Mouse (Mus musculus) forebrain, embryonic 13.5 days (tissue): ENCODE data around the gene Nsun2. TPM values are rescaled to one million over a fixed set of nuclear protein-coding genes. Genes with fewer than 3 reads are reported as not detected.
"Not testable (repeated sequence)": the region's sequence is repeated elsewhere in the genome, so short reads cannot be mapped to it uniquely, and the experiment has no call there.

ENCODE experiments used
- ATAC-seq: fragments of 200-750 bp; cut with Nextera tagmentation; 2 replicates; pipeline ENCODE4 v1.8.0; 2017
- H3K27ac ChIP-seq: fragments of 300-500 bp; sonication (generic); 2 replicates; pipeline ENCODE4 v1.5.1; 2015; ENCODE audit warnings: inconsistent platforms, mild to moderate bottlenecking, moderate library complexity
- H3K27me3 ChIP-seq: fragments of 300-500 bp; sonication (generic); 2 replicates; pipeline ENCODE4 v1.6.1; 2015; ENCODE audit warnings: mild to moderate bottlenecking, inconsistent platforms
- H3K36me3 ChIP-seq: fragments of 300-500 bp; sonication (generic); 2 replicates; pipeline ENCODE4 v1.6.1; 2015; ENCODE audit warnings: mild to moderate bottlenecking, inconsistent platforms; ENCODE audit not compliant: poor library complexity, severe bottlenecking
- H3K4me1 ChIP-seq: fragments of 300-500 bp; sonication (generic); 2 replicates; pipeline ENCODE4 v1.6.1; 2015; ENCODE audit warnings: inconsistent platforms
- H3K4me2 ChIP-seq: fragments of 300-500 bp; sonication (generic); 2 replicates; pipeline ENCODE4 v1.6.1; 2015; ENCODE audit warnings: inconsistent platforms, mild to moderate bottlenecking, moderate library complexity
- H3K4me3 ChIP-seq: fragments of 300-500 bp; sonication (generic); 2 replicates; pipeline ENCODE4 v1.5.1; 2015; ENCODE audit warnings: mild to moderate bottlenecking, inconsistent platforms
- H3K9ac ChIP-seq: fragments of 300-500 bp; sonication (generic); 2 replicates; pipeline ENCODE4 v1.6.1; 2015; ENCODE audit warnings: mild to moderate bottlenecking, inconsistent platforms
- H3K9me3 ChIP-seq: fragments of 300-500 bp; sonication (generic); replicated peaks from 2 replicates; pipeline ENCODE4 v1.6.1; 2016; ENCODE audit warnings: inconsistent platforms
- WGBS: fragments of 180-500 bp; shearing (Covaris S2); methylation state at CpG from one replicate; pipeline ENCODE4 v1.1.7; 2015; 5-methylcytosine and 5-hydroxymethylcytosine counted together
- polyA plus RNA-seq: library from polyadenylated mRNA; unstranded; fragments of >200 nt; fragmentation: Nextera tagmentation; extraction: Ambion mirVana; gene quantifications from 2 replicates; pipeline ENCODE4 v1.2.1, GENCODE M21; 2015

Nsun2 gene
- polyA plus RNA-seq, 1 experiment from 2014 or later: 85.5 TPM

DNA sequence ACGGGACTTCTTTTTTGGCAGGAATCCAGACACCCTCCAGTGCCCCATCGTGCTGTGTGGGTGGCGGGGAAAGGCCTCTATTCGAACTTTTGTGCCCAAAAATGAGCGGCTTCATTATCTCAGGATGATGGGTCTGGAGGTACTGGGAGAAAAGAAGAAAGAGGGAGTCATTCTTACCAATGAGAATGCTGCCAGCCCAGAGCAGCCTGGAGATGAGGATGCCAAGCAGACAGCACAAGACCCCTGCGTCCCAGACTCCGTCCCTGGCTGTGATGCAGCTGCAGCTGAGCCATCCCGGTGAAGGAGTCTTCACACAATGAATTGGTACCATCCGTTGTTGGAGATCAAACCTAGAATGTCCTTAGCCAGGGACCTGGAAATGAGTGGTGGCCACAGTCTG is 100.0 kb downstream of the Nsun2 start:
- Histone ChIP-seq H3K4me3 (no peak overlapping the region), H3K9me3 (no peaks in the 10 kb centered on the region), H3K27me3 (no peaks in the 10 kb centered on the region), H3K4me1 (no peaks in the 10 kb centered on the region), H3K4me2 (no peak overlapping the region), H3K36me3 (peaks cover 97% of the 10 kb centered on the region), H3K27ac (no peak overlapping the region), H3K9ac (no peak overlapping the region)
- WGBS: 67% methylated on average over 9 of the region's 9 CpGs
- ATAC-seq: no peak

DNA sequence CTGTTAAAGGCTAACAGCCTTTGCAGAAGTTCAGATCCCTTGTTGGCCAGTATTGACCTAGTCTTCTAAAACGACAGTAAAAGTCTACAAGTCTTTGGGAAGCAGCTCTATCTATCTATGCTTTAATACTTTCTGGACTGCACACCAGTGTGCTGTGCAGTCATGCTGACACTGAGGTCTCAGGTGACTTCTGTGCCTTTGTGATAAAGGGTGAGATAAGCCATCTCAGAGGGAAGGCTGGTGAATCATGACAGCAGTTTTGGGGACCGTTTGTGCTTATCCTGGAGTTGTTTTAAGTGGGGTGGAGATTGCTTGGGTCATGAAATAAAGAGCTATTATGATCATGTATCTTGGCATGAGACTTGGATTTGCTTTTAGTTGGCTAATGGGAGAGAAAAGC is 100.4 kb downstream of the Nsun2 start:
- ATAC-seq: no peak
- H3K36me3 ChIP-seq: peaks cover 96% of the 10 kb centered on the region

GRCm38 (mm10) chr13:69635836-69636235 is 102.3 kb downstream of the Nsun2 start:
- not testable (repeated sequence) for H3K9ac ChIP-seq, H3K27me3 ChIP-seq, H3K4me3 ChIP-seq, H3K4me1 ChIP-seq, H3K4me2 ChIP-seq, H3K27ac ChIP-seq, ATAC-seq, H3K9me3 ChIP-seq
- 98% methylated on average over 7 of the region's 7 CpGs for whole genome bisulfite sequencing
- H3K36me3 ChIP-seq: peaks cover 96% of the 10 kb centered on the region

More for the DNA sequence above, 100.4 kb downstream of the Nsun2 start:
- no peak overlapping the region for H3K9ac ChIP-seq
- no peak overlapping the region for H3K4me2 ChIP-seq
- H3K4me3 ChIP-seq: no peak overlapping the region
- WGBS: 89% methylated on average over 2 of the region's 2 CpGs
- no peak overlapping the region for H3K27ac ChIP-seq
- H3K9me3 ChIP-seq: no peaks in the 10 kb centered on the region
- H3K4me1 ChIP-seq: no peaks in the 10 kb centered on the region
- no peaks in the 10 kb centered on the region for H3K27me3 ChIP-seq

GRCm38 (mm10) chr13:69636375-69636774 is 102.8 kb downstream of the Nsun2 start:
- H3K9me3 ChIP-seq: no peaks in the 10 kb centered on the region
- H3K27me3 ChIP-seq: no peaks in the 10 kb centered on the region
- H3K36me3 ChIP-seq: peaks cover 91% of the 10 kb centered on the region
- H3K4me1 ChIP-seq: no peaks in the 10 kb centered on the region
- WGBS: 89% methylated on average over 3 of the region's 3 CpGs
- no peak overlapping the region for H3K4me2 ChIP-seq
- ATAC-seq: no peak
- no peak overlapping the region for H3K27ac ChIP-seq
- no peak overlapping the region for H3K9ac ChIP-seq
- H3K4me3 ChIP-seq: no peak overlapping the region

DNA sequence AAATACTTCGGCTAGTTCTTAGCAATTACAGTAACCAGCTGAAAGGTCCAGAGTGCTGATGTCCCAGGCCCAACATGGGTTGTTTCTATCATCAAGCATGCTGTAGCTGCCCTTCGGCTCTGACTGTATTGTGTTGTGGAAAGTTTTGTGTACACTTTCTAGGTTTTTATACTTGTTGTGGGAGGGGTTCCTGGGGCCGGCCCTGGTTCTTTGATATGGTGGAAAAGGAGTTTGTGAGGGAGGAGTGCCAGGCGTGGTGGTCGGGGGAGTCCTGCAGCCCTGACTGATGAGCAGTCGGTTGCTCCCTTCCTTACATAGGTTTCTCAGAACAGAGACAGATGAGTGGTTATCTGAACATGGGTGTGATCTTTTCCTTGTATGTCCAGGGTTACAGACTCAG is 103.3 kb downstream of the Nsun2 start:
- H3K9ac ChIP-seq: no peak overlapping the region
- H3K9me3 ChIP-seq: no peaks in the 10 kb centered on the region
- peaks cover 87% of the 10 kb centered on the region for H3K36me3 ChIP-seq
- H3K27me3 ChIP-seq: no peaks in the 10 kb centered on the region
- ATAC-seq: no peak
- WGBS: 93% methylated on average over 6 of the region's 6 CpGs
- H3K27ac ChIP-seq: no peak overlapping the region
- no peaks in the 10 kb centered on the region for H3K4me1 ChIP-seq
- H3K4me3 ChIP-seq: no peak overlapping the region
- no peak overlapping the region for H3K4me2 ChIP-seq

- H3K9ac ChIP-seq: 0 out of 2 replicates have a peak overlapping the region, but pooled peaks have one; percentile 3
- no peak overlapping the region for H3K4me3 ChIP-seq
- H3K27ac ChIP-seq: no peak overlapping the region
- peaks cover 80% of the 10 kb centered on the region for H3K36me3 ChIP-seq
- no peaks in the 10 kb centered on the region for H3K27me3 ChIP-seq
- ATAC-seq: no peak
- H3K9me3 ChIP-seq: no peaks in the 10 kb centered on the region
- whole genome bisulfite sequencing: 91% methylated on average over 9 of the region's 9 CpGs
- no peak overlapping the region for H3K4me2 ChIP-seq
- no peaks in the 10 kb centered on the region for H3K4me1 ChIP-seq
Measured at GRCm38 (mm10) chr13:69637657-69638056, 104.1 kb downstream of the Nsun2 start.

DNA sequence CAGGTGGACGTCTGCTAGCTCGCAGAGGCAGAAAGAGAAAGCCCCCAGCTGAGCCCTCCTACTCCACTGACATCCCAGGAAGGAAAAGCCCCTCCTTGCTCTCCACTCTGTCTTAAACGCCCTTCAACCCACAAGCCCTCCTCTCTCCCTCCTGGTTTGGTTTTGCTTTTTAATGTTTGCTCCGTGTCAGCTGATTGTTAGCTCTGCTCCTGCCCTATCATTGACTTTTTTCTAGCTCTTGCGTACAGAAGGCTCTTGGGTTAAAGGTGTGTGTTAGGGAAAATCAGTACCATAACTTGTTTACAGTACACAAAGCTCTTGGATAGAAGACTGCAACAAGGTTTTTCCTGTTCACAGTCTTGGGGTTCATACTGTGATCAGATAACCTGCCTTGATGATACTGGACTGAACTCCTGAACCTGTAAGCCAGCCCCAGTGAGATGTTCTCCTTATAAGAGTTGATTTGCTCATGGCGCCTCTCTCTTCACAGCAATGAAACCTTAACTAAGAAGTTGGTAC is 104.6 kb downstream of the Nsun2 start:
- Histone ChIP-seq H3K36me3 (peaks cover 75% of the 10 kb centered on the region), H3K4me1 (no peaks in the 10 kb centered on the region), H3K9me3 (no peaks in the 10 kb centered on the region), H3K4me2 (no peak overlapping the region), H3K9ac (no peak overlapping the region), H3K27me3 (no peaks in the 10 kb centered on the region), H3K27ac (no peak overlapping the region), H3K4me3 (no peak overlapping the region)
- ATAC-seq: no peak
- 85% methylated on average over 6 of the region's 6 CpGs for WGBS

DNA sequence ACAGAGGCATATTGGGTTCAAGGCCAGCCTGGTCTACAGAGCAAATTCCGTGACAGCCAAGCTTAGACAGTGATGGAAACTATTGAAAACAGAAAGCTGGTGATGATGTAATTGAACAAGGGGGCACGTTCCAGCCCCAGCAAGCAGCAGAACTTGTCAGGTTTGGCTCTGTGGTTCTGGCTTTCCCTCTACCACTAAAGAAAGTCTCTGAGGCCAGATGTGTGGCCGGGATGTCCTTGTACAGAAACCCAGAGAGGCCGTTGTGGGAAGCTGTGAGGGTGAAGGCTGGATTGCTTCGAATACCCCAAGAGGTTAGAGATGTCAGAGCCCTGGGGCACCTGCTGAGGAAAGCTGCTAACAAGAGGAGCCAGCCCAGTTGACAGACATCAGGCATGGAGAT is 105.7 kb downstream of the Nsun2 start:
- whole genome bisulfite sequencing: 88% methylated on average over 5 of the region's 5 CpGs
- Histone ChIP-seq H3K27ac (no peak overlapping the region), H3K4me1 (no peaks in the 10 kb centered on the region), H3K27me3 (no peaks in the 10 kb centered on the region), H3K4me3 (no peak overlapping the region), H3K9ac (no peak overlapping the region), H3K36me3 (peaks cover 64% of the 10 kb centered on the region), H3K4me2 (no peak overlapping the region), H3K9me3 (no peaks in the 10 kb centered on the region)
- no peak for ATAC-seq

GRCm38 (mm10) chr13:69640126-69640525 is 106.6 kb downstream of the Nsun2 start:
- no peaks in the 10 kb centered on the region for H3K27me3 ChIP-seq
- ATAC-seq: no peak
- no peak overlapping the region for H3K27ac ChIP-seq
- 93% methylated on average over 4 of the region's 4 CpGs for WGBS
- H3K4me1 ChIP-seq: no peaks in the 10 kb centered on the region
- no peak overlapping the region for H3K9ac ChIP-seq
- H3K4me3 ChIP-seq: no peak overlapping the region
- no peaks in the 10 kb centered on the region for H3K9me3 ChIP-seq
- no peak overlapping the region for H3K4me2 ChIP-seq
- peaks cover 55% of the 10 kb centered on the region for H3K36me3 ChIP-seq

DNA sequence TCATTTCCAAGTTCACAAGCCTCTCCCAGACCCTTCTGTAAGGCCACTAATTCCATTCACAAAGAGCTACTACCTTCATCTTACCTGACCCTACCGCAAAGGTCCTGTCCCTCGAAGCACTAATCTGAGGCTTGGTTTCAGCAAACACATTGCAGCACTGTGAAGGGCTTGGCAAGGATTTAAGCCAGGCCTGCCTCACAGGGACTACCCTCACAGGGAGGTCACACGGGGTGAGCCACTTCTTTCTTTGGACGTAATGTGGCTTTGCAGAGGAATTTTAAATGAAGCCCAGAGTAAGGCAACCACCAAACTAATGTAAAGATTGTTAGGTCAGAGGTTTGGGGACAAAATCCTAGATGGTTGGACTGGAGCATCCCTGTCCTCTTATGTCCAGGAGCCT is 107.0 kb downstream of the Nsun2 start:
- no peak overlapping the region for H3K4me2 ChIP-seq
- ATAC-seq: no peak
- WGBS: 88% methylated on average over 4 of the region's 4 CpGs
- H3K27ac ChIP-seq: no peak overlapping the region
- no peaks in the 10 kb centered on the region for H3K4me1 ChIP-seq
- H3K9me3 ChIP-seq: no peaks in the 10 kb centered on the region
- H3K4me3 ChIP-seq: no peak overlapping the region
- H3K9ac ChIP-seq: no peak overlapping the region
- H3K36me3 ChIP-seq: peaks cover 51% of the 10 kb centered on the region
- H3K27me3 ChIP-seq: no peaks in the 10 kb centered on the region

DNA sequence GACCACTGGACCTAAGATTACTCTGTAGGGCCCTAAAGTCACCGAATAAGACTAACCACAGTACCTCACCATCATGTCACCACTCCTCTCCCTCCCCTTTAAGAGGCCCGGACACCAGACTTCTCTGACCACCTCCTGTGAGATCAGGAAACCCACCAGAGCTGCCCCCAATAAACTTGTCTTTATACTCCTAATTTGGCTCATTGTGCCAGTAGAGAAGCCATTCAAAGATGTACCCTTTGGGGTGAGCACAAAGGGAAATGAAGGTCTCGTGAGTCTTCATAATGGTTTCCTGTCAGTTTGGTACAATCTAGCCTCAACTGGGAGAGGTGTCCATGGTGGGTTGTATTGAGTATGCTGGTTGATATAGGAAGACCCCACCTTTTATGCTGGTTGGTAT is 107.5 kb downstream of the Nsun2 start:
- H3K36me3 ChIP-seq: peaks cover 46% of the 10 kb centered on the region
- H3K9me3 ChIP-seq: no peaks in the 10 kb centered on the region
- ATAC-seq: no peak
- no peak overlapping the region for H3K4me2 ChIP-seq
- H3K27me3 ChIP-seq: no peaks in the 10 kb centered on the region
- no peak overlapping the region for H3K4me3 ChIP-seq
- no peak overlapping the region for H3K27ac ChIP-seq
- H3K4me1 ChIP-seq: no peaks in the 10 kb centered on the region
- H3K9ac ChIP-seq: no peak overlapping the region
- WGBS: 88% methylated on average over 3 of the region's 3 CpGs

- H3K36me3 ChIP-seq: peaks cover 31% of the 10 kb centered on the region
- H3K4me2 ChIP-seq: no peak overlapping the region
- no peaks in the 10 kb centered on the region for H3K4me1 ChIP-seq
- no peak overlapping the region for H3K9ac ChIP-seq
- no peaks in the 10 kb centered on the region for H3K27me3 ChIP-seq
- no peak for ATAC-seq
- no peaks in the 10 kb centered on the region for H3K9me3 ChIP-seq
- WGBS: 83% methylated on average over 5 of the region's 5 CpGs
- H3K4me3 ChIP-seq: no peak overlapping the region
- H3K27ac ChIP-seq: no peak overlapping the region
Measured at GRCm38 (mm10) chr13:69642656-69643216, 109.2 kb downstream of the Nsun2 start.

DNA sequence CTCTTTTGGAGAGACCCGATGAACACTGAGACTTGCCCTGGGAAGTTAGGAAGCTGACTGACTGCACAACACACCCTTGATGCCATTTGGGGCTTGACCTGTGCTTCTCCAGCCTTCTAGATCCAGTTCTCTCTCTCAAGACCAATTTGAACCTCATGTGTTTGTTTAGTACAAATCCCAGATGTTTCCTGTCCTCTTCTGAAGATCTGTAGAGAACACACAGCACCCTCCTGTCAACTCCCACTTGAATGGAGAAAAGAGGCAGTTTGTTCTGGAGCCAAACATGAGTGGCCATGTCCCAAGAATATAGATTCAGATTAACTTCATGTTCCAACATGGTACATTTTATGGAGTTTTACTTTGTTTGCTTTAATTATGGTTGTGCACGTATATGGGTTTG is 110.4 kb downstream of the Nsun2 start:
- Histone ChIP-seq H3K9me3 (no peaks in the 10 kb centered on the region), H3K27me3 (no peaks in the 10 kb centered on the region), H3K4me2 (no peak overlapping the region), H3K4me3 (no peak overlapping the region), H3K9ac (no peak overlapping the region), H3K4me1 (no peaks in the 10 kb centered on the region), H3K27ac (no peak overlapping the region), H3K36me3 (peaks cover 20% of the 10 kb centered on the region)
- WGBS: 92% methylated on average over 2 of the region's 2 CpGs
- ATAC-seq: no peak
